ENCODE assay signal across 1 mouse cellular context in the genomic region with DNA sequence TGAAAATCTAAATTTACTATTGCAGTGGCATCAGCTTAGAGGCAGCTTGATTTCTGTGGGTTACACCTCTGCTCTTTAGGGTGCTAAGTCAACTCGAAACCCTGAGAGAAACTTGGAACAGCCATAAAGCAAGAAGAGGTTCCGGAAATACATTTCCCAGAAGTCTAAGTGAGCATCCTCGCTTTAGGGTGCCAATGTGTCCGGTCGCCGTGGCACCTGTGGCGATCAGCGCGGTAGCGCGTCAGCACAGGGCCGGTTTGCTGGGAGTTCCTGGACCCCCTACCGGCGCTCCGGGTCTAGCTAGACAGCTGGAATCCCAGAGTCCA.
TF ChIP-seq lines count a peak whose summit lies in the region.

No protein-coding gene starts in this region.

TF ChIP-seq in MEL, 35 proteins besides CTCF, POLR2A, EP300 and RAD21 (continued from another document):
- TF ChIP-seq E2F4 (IDR thresholded peaks at IDR 0.05; ENCODE audit: borderline replicate concordance, low read depth, low read length) (no peak), MAX (IDR thresholded peaks at IDR 0.05; ENCODE audit: low read length) (no peak; the same call in 1 of the 2 replicates), SIN3A (IDR thresholded peaks at IDR 0.05; ENCODE audit: low read length) (no peak), CHD2 (IDR thresholded peaks at IDR 0.05; ENCODE audit: low read length) (no peak), KAT2A (conservative IDR thresholded peaks at IDR 0.05; ENCODE audit: low read depth, low read length) (no peak), MYB (IDR thresholded peaks at IDR 0.05; ENCODE audit: low read depth, low read length) (no peak)
